Mouse (Mus musculus): ENCODE results near the gene Alpk1.
A peak's percentile ranks its signal among the peaks of the same experiment; 100 is the strongest.

Gene Alpk1

GRCm38 (mm10) chr3:127691230-127691629 lies 89.1 kb downstream of the Alpk1 start:
- DNase-seq = no peak

DNA sequence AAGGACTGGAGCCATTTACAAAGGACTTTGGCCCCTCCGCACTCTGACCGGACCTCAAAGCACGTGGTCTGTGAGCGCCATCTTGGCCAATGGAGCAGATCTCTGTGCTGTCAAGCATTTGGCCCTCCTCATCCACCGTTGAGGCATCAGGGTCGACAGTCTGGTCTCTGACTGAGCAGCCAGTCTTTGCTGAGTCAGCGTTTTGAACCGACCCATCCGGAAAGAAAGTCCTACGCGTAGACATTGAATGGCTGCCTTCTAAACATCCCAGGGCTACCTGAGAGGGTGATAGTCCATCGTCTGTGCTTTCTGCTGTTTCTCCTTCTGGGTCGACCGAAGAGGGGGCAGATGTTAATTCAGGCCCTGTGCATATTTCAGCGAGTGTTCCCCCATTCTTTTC lies 100.6 kb downstream of the Alpk1 start:
- no peak for DNase-seq

- DNase-seq = no peak
Measured at GRCm38 (mm10) chr3:127661646-127662531, 118.4 kb downstream of the Alpk1 start.

DNA sequence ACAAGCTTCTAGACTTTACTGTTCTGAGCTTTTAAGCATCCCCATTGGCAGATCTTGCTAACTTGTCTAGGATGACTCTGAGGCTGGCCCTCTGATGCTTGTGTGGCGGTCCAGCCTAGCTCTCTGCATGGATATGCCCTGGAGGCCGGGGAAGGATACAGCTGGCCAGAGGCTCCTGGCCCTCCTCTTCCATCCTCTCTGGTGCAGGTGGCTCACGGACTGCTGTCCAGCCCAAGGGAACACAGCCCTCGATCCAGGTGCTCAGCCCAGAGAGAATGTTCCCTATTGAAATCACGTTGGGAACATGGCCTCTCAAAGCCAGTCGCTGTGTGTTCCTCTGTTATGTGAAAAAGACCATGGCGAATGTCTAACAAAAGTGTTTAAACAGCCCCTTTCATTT lies 119.6 kb downstream of the Alpk1 start:
- DNase-seq = no peak

DNA sequence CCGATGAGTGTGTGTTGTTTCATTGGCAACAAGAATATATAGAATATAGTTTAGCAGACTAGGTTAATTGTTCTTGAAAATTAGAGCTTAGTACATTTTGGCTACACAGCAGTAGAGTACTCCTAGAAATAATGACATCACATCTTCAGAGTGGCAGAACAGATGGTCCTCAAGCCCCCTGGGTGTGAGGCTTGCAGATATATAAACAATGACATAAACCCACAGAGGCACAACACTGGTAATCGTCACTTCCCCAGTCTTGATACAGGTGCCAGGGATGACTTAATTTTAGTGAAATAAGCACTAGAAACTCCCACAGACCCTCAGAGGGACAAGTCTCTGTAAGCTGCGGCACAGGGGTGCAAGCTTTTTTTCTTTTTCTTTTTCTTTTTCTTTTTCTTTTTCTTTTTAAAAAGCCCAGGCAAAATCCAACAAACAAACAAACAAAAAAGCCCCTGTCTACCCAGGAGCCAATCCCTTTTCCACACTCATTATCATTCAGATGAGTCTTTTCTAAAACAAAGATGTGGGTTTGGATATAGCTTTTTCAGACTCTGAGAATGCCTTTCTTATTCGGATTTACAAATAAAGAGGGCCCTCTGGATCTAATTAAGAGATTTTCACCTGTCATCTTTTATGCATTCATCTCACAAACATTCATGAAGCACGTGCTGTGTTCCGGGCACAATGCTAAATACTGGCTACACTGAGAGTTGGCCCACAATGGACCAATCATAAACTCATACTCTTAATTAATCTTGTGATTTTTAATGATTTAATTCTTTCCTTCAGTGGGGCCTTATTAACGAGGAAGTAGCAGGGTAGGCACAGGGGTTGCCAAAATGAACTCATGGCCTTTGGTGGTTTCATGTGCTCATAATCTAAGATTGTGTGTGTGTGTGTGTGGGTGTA lies 128.3 kb downstream of the Alpk1 start:
- no peak for DNase-seq

DNA sequence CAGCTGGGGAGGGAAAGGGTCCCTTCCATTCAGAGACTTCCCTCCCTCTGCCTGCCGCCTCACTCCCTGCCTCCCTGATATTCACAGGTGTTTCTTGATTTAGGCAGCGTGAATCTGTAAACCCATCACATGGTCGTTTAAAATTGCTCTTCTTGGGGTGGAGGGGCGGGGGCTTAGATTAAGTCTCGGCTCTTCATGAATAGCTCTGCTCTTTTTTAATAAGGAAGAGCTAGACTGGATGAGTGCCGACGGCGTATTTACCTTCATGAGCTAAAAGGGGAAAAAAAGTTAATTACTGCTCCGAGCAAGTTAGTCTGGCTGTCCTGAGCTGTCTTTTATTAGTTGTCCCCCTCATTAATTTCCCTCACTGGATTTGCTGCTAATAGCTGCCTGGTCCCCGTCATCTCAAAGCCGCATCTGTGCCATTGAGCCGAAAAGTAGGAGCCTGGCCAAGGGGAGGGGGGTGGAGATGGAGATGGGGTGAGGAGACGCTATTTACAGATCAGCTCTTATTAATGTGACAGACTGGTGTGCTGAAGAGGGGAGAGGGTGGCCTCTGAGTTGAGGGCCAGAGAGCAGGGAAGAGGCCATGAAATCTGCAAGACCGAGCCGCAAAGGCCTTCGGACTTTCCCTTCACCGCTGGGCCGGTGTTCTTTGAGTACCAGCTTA lies 134.0 kb downstream of the Alpk1 start:
- no peak for DNase-seq

- DNase-seq = no peak
Measured at GRCm38 (mm10) chr3:127642211-127642610, 138.1 kb downstream of the Alpk1 start.

- DNase-seq = no peak
Measured at GRCm38 (mm10) chr3:127640762-127641700, 139.3 kb downstream of the Alpk1 start.

- no peak for DNase-seq
Measured at GRCm38 (mm10) chr3:127639875-127640761, 140.2 kb downstream of the Alpk1 start.

DNA sequence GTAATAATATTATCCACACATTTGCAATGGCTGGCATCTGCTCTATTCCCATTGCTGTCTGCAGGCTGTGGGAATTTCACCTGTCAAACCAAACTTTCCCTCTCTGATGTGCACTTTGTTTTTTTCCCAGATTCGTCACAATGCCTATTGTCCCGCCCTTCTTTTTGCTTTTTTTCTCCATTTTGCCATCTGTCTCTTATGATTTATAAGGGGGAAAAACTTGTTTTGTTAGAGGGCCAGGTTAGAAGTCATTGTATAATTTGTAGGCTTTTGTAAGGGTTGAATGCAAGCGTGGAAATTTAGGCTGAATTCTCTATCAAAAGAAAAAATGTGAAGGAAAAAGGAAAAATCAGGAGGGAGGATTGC lies 145.4 kb downstream of the Alpk1 start:
- no peak for DNase-seq

GRCm38 (mm10) chr3:127634101-127634983 lies 146.0 kb downstream of the Alpk1 start:
- peak; percentile 64 for DNase-seq

DNA sequence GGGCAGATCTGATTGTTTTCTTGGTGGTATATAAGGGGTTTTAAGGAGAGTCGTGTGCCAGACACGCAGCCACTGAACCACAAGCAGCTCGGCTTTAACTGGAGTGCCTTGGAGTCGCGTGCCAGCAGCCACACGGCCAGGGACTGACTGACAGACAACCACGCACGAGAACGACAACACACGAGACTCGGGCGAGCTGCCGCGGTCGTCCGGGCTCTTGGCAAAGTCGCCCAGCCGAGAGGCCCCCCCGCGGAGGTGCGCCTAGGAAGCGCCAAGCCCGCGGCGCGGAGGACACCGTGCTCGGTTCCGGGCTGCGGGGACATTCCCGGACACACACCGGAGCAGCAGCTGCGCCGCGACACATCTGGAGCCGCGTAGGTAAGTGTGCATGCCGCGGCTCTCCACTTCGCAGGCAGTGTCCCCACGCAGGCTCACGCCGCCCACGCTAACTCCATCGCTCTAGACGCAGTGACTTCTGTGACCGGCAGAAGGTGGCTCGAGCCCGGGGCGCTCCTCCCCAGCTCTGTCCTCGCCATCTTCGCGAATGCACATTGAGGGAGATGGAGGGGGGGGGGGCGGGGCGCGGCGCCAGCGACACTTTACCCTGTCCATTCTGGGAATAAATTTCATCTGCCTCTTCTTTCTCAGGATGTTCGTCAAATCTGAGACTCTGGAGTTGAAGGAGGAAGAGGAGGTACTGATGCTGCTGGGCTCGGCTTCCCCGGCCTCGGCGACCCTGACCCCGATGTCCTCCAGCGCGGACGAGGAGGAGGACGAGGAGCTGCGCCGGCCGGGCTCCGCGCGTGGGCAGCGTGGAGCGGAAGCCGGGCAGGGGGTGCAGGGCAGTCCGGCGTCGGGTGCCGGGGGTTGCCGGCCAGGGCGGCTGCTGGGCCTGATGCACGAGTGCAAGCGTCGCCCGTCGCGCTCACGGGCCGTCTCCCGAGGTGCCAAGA lies 147.0 kb downstream of the Alpk1 start, which contains the start of gene Neurog2:
Gene Neurog2, plus strand, starts transcription at position 56 of the 953 bp plus-strand sequence.
- DNase-seq = no peak

DNA sequence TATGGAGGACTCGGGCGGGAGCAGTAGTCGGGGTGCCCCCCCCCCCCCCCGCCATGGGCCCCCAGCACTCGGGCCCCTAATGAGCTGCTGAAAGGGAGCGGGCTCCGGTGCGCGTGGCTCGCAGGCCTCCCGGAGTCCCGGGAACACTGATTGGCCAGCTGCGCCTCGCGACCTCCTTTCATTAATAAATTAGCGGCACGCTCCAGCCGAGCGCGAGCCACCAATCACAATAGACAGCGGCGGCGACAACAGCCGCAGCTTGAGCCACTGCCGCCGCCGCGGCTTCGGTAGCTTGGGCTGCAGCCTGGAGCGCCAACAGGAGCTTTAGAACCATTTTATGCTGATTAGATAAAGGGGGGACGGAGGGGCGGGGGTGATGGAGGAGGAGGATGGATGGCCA lies 147.8 kb downstream of the Alpk1 start:
- DNase-seq = peak; percentile 19

DNA sequence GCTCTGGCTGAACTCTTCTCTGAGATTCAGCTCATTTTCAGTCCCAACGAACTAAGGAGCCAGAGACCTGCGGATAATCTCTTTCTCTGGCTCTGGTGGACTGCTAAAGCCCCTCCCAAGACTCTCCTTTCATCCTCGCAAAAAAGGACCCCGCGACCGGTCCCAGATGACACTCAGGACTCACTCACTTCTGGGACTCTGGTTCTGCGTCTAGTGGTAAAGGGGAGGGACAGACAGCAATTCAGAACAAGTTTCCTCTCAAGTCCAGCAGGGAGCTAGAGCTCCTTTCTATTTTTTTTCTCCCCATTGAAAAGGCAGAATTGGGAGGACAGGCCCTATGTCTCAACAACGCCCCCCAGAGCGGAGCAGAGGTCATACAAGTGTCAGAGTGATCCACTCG lies 148.7 kb downstream of the Alpk1 start:
- DNase-seq = no peak

- DNase-seq = no peak
Measured at GRCm38 (mm10) chr3:127630735-127631372, 149.5 kb downstream of the Alpk1 start.

DNA sequence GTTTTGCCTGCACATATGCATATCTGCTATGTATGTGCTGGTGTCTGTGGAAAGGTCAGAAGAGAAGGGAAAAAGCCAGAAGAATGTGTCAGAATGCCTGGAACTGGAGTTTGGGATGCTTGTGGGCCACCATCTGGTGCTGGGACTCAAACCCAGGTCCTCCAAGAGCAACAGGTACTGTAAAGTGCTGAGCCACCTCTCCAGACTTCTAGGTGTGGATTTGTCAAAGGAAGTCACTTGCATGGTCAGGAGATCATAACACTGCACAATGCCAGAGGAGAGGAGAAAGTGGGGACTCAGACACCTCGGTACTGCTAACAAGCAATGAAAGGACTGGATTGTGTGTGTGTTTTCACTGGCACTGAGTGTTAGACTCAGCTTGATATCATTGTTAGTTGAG lies 150.1 kb downstream of the Alpk1 start:
- no peak for DNase-seq

- no peak for DNase-seq
Measured at GRCm38 (mm10) chr3:127628311-127629184, 151.8 kb downstream of the Alpk1 start.

All from lung, postnatal 36 days (tissue).